Mouse (Mus musculus) forebrain, embryonic 13.5 days (tissue): ENCODE results near the gene Ndufa12. TPM values are rescaled to one million over a fixed set of nuclear protein-coding genes. Genes with fewer than 3 reads are reported as not detected.
A peak's percentile ranks its signal among the peaks of the same experiment; 100 is the strongest.

Experiments
- ATAC-seq: fragments of 200-750 bp; cut with Nextera tagmentation; 2 replicates; pipeline ENCODE4 v1.8.0; 2017
- H3K27ac ChIP-seq: fragments of 300-500 bp; sonication (generic); 2 replicates; pipeline ENCODE4 v1.5.1; 2015; ENCODE audit warnings: inconsistent platforms, mild to moderate bottlenecking, moderate library complexity
- H3K27me3 ChIP-seq: fragments of 300-500 bp; sonication (generic); 2 replicates; pipeline ENCODE4 v1.6.1; 2015; ENCODE audit warnings: mild to moderate bottlenecking, inconsistent platforms
- H3K36me3 ChIP-seq: fragments of 300-500 bp; sonication (generic); 2 replicates; pipeline ENCODE4 v1.6.1; 2015; ENCODE audit warnings: mild to moderate bottlenecking, inconsistent platforms; ENCODE audit not compliant: poor library complexity, severe bottlenecking
- H3K4me1 ChIP-seq: fragments of 300-500 bp; sonication (generic); 2 replicates; pipeline ENCODE4 v1.6.1; 2015; ENCODE audit warnings: inconsistent platforms
- H3K4me2 ChIP-seq: fragments of 300-500 bp; sonication (generic); 2 replicates; pipeline ENCODE4 v1.6.1; 2015; ENCODE audit warnings: inconsistent platforms, mild to moderate bottlenecking, moderate library complexity
- H3K4me3 ChIP-seq: fragments of 300-500 bp; sonication (generic); 2 replicates; pipeline ENCODE4 v1.5.1; 2015; ENCODE audit warnings: mild to moderate bottlenecking, inconsistent platforms
- H3K9ac ChIP-seq: fragments of 300-500 bp; sonication (generic); 2 replicates; pipeline ENCODE4 v1.6.1; 2015; ENCODE audit warnings: mild to moderate bottlenecking, inconsistent platforms
- H3K9me3 ChIP-seq: fragments of 300-500 bp; sonication (generic); replicated peaks from 2 replicates; pipeline ENCODE4 v1.6.1; 2016; ENCODE audit warnings: inconsistent platforms
- WGBS: fragments of 180-500 bp; shearing (Covaris S2); methylation state at CpG from one replicate; pipeline ENCODE4 v1.1.7; 2015; 5-methylcytosine and 5-hydroxymethylcytosine counted together
- polyA plus RNA-seq: library from polyadenylated mRNA; unstranded; fragments of >200 nt; fragmentation: Nextera tagmentation; extraction: Ambion mirVana; gene quantifications from 2 replicates; pipeline ENCODE4 v1.2.1, GENCODE M21; 2015

Gene Ndufa12
- polyA plus RNA-seq, 1 experiment from 2014 or later: 416 TPM

DNA sequence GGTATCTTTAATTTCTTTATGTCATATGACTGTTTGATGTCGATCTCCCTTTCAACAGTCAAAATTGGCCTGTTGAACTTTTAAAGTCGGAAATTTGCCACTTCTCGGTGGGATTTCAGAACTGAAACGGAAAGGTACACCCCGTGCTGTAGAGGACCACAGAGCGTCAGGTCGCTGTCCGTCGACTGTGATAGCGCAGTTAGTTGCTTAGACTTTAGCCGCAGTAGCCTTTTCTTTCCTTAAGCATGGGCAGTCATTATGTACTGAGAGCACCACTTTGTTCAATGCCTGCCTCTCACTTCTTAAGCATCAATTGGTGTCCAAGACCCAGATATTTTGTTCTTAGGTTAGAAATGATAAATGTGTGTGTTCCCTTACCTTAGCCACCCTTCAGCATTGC lies 26.4 kb upstream of the Ndufa12 start:
- peak overlapping the region; percentile 22 for H3K4me2 ChIP-seq
- ATAC-seq: no peak

DNA sequence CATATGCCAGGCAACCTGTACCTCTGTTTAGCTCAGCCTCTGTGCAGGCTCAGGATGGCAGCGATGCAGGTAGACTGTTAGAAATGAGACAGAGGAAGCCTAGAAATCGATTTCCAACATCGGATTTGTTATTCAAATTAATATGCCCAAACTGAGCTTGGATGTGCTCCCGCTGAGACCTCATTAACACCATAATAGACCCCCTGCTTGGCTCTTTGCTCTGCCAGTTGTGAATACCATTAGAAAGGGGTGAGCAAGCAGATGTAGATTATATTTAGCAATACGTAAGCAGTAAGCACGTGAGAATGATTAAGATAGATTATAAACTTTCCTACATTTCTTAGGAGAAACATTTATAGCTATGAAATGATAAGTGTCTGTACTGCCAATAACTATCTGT lies 25.8 kb upstream of the Ndufa12 start:
- Histone ChIP-seq H3K9me3 (no peaks in the 10 kb centered on the region), H3K9ac (no peak overlapping the region), H3K4me3 (no peak overlapping the region), H3K4me2 (peak overlapping the region; percentile 22; the same call in 1 of the 2 replicates), H3K27me3 (no peaks in the 10 kb centered on the region), H3K36me3 (peaks cover 58% of the 10 kb centered on the region), H3K27ac (0 out of 2 replicates have a peak overlapping the region, but pooled peaks have one; percentile 36), H3K4me1 (peaks cover 24% of the 10 kb centered on the region)
- no peak for ATAC-seq
- 13% methylated on average over 6 of the region's 6 CpGs for WGBS

More for the DNA sequence above, 26.4 kb upstream of the Ndufa12 start:
- no peaks in the 10 kb centered on the region for H3K27me3 ChIP-seq
- H3K27ac ChIP-seq: peak overlapping the region; percentile 36; the same call in 1 of the 2 replicates
- H3K9me3 ChIP-seq: no peaks in the 10 kb centered on the region
- WGBS: 41% methylated on average over 11 of the region's 11 CpGs
- H3K9ac ChIP-seq: no peak overlapping the region; the same call in 1 of the 2 replicates
- peaks cover 63% of the 10 kb centered on the region for H3K36me3 ChIP-seq
- H3K4me1 ChIP-seq: peaks cover 26% of the 10 kb centered on the region
- H3K4me3 ChIP-seq: no peak overlapping the region

- Histone ChIP-seq H3K4me2 (no peak overlapping the region), H3K4me3 (no peak overlapping the region), H3K4me1 (peaks cover 24% of the 10 kb centered on the region), H3K36me3 (peaks cover 42% of the 10 kb centered on the region), H3K27me3 (no peaks in the 10 kb centered on the region), H3K9ac (no peak overlapping the region), H3K27ac (no peak overlapping the region), H3K9me3 (no peaks in the 10 kb centered on the region)
- 87% methylated on average over 7 of the region's 7 CpGs for WGBS
- no peak for ATAC-seq
These were observed 23.9 kb upstream of the Ndufa12 start for GRCm38 (mm10) chr10:94174652-94175051.

DNA sequence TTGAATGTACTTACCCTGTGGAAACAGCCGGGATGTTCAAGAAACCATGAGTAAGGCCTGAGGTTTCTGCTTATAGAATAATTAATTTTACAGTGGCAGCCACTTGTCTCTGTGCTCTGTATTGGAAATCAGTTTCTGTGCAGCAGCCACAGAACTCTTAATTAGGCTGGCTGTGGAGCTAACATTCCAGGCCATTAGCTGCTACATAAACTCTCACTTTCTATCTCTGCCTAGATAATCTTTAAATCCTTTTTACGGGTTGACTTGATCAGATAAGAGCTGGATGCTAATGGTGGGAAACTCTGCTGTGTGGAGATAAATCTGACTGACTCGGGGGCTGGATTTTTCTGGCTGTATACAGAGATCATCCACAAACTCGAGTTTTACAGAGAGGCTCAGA lies 15.3 kb upstream of the Ndufa12 start:
- Histone ChIP-seq H3K27me3 (no peaks in the 10 kb centered on the region), H3K4me2 (no peak overlapping the region), H3K4me1 (no peaks in the 10 kb centered on the region; the same call in 1 of the 2 replicates), H3K27ac (no peak overlapping the region), H3K9me3 (no peaks in the 10 kb centered on the region), H3K4me3 (no peak overlapping the region), H3K36me3 (peaks cover 46% of the 10 kb centered on the region), H3K9ac (no peak overlapping the region)
- no peak for ATAC-seq
- WGBS: 23% methylated on average over 4 of the region's 4 CpGs

DNA sequence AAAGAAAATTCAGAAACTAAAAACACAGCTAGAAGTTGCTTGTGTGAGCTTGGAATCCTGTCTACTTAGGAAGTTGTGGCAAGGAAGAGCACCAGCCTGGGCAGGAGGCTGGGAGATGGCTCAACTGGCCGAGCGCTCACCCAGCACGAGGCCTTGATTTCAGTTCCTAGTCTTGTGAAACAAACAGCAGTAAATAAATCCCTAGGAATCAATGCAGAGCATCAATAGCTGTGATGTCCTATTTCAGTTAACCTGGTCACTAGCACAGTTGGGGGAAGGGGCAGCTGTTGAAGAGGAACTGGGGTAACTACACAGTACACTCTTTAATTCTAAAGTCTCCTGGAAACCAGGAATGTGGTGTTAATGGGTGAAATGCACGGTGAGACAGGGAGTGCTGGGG lies 6.5 kb downstream of the Ndufa12 start:
- H3K27ac ChIP-seq: no peak overlapping the region
- no peak overlapping the region for H3K4me3 ChIP-seq
- peaks cover 74% of the 10 kb centered on the region for H3K36me3 ChIP-seq
- H3K9me3 ChIP-seq: no peaks in the 10 kb centered on the region
- H3K27me3 ChIP-seq: no peaks in the 10 kb centered on the region
- no peak overlapping the region for H3K4me2 ChIP-seq
- peaks cover 9% of the 10 kb centered on the region for H3K4me1 ChIP-seq
- 93% methylated on average over 4 of the region's 4 CpGs for WGBS
- ATAC-seq: no peak
- H3K9ac ChIP-seq: no peak overlapping the region

DNA sequence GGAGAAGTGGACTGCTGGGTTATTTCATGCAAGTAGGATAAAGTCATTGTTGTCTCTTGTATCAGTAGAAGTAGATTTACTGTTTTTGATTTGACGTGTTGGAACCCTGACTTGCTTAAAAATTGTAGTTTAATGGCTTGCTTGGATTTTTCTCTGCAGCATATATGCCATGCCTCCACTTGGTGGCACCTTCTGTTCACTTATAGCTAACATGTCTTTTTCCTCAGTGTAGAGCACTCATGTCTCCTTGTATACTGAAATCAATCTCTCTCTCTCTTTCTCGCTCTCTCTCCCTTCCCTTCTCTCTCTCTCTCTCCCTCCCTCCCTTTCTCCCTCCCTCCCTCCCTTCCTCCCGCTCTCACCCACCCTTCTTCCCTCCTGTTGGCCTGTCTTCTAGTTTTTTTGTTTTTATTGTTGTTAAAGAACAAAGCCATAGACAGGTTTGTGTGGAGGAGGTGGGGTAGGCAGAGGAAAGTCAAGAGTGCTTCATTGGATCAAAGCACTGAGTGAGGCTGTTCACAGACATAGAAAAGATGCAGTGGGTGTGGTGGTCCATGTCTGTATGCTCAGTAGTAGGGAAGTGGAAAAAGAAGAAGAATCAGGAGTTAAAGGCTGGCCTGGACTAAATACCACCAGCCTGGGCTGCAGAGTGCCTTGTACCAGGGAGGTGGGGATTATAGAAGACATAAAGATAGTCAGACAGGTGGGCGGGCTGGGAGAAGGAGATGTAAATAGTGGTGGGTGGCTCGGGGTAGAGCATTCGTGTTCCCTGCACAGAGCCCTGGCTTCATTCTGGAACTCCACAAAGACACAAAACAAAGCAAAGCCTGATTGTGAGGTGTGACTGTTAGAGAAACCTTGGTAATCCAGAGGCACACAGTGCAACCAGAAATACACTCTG lies 12.4 kb downstream of the Ndufa12 start:
- Histone ChIP-seq H3K36me3 (peaks cover 47% of the 10 kb centered on the region), H3K9me3 (no peaks in the 10 kb centered on the region), H3K27ac (no peak overlapping the region; the same call in 1 of the 2 replicates), H3K4me1 (no peaks in the 10 kb centered on the region), H3K4me3 (no peak overlapping the region), H3K4me2 (no peak overlapping the region), H3K9ac (no peak overlapping the region), H3K27me3 (no peaks in the 10 kb centered on the region)
- 62% methylated on average over 6 of the region's 6 CpGs for WGBS
- peak; percentile 85 for ATAC-seq

DNA sequence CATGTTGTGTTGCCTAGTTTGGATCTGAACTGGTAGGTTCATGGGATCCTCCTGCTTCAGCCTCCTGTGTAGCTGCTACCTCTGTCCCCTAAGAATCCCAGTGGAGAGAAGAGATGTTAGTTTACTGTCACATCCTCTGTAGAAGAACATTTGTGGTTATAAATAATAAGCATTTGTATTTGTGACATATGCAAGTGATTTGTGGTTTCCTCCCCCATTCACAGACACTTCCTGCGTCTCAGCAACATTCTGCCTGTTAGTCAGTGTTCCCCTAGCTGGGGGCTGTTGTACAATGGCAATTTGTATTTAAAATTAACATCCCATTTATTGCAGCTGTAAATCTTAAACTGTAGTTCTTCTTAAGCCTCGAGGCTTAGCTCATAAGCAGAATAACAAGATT lies 13.2 kb downstream of the Ndufa12 start:
- no peak overlapping the region; the same call in 1 of the 2 replicates for H3K27ac ChIP-seq
- H3K9ac ChIP-seq: no peak overlapping the region
- peaks cover 39% of the 10 kb centered on the region for H3K36me3 ChIP-seq
- no peak for ATAC-seq
- no peaks in the 10 kb centered on the region for H3K27me3 ChIP-seq
- WGBS: 72% methylated on average over 2 of the region's 2 CpGs
- H3K4me2 ChIP-seq: no peak overlapping the region
- no peaks in the 10 kb centered on the region for H3K9me3 ChIP-seq
- H3K4me1 ChIP-seq: no peaks in the 10 kb centered on the region
- H3K4me3 ChIP-seq: no peak overlapping the region

DNA sequence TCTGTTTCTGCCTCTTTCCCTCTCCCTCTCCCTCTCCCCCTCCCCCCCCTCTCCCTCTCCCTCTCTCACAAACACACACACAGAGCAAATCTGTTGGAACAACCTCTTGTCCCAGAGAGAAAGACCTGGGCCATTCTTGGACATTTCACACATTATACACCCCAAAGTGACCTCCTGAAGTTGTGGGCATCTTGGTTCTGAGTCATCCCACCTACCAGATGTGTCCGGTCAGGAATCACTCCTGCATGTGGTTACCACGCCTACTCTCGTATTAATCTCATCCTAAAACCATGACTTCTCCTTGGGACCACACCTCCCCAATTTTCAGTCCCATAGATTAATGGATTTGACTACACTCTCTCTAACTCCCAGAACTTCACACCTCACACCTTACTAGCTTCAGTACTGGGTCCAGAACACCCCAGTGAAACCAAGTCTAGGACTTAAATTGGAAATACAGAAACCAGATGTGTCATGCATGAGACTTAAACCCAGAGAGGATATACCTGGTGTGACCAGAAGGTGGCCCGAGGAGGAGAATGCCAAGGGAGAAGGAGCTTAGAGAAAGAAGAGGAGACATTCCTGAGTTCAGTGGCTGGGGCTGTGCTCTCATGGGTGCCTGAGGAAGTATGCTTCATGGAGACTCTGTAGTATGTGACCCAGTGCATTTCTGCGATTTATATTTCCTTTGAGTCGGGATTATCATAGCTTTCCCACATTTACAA lies 26.7 kb downstream of the Ndufa12 start:
- H3K4me3 ChIP-seq: no peak overlapping the region
- peaks cover 16% of the 10 kb centered on the region for H3K36me3 ChIP-seq
- H3K9me3 ChIP-seq: no peaks in the 10 kb centered on the region; the same call in 1 of the 2 replicates
- H3K4me2 ChIP-seq: no peak overlapping the region
- H3K27me3 ChIP-seq: no peaks in the 10 kb centered on the region
- H3K27ac ChIP-seq: no peak overlapping the region
- H3K4me1 ChIP-seq: peaks cover 3% of the 10 kb centered on the region
- no peak for ATAC-seq
- no peak overlapping the region for H3K9ac ChIP-seq
- WGBS: 81% methylated on average over 6 of the region's 6 CpGs

DNA sequence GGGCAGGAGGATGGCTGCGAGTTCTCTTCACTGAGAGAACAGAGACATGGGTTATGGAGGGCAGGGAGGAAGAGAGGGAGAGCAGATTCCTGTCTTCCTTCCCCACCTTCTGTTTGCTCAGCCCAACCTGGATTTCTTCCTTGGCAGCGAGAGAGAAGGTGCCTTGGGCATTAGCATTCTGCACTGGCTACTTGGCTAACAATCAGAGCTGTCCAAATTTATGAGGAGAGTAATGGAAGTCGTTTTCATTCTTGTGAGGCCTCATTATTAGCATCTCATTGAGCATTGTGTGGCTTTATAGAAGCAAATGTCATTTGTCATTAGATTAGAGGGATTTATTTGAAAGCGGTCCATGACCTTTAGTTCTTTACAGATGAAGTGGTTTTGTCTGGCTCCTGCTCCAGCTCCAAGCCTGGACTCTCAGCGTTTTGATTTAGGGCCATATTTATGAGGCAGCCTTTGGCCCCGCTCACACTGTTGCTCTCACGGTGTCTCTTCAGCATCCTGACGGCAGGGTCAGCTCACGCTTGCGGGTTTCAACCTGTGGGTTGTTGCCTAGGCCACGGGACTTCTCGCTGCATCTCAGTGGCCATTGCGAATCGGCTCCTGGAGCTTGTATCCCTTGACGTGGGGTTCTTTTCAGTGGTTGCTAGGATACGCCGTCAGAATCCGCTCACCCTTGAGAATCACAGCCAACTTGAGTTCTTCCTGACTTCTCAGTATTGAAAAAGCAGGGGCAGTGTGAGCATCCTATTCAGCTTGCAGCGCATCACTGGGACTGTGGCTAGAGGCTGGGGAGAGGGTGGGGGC lies 31.9 kb downstream of the Ndufa12 start:
- peak; percentile 81 for ATAC-seq
- WGBS: 18% methylated on average over 19 of the region's 19 CpGs

GRCm38 (mm10) chr10:94231025-94231424 lies 32.5 kb downstream of the Ndufa12 start:
- no peak overlapping the region for H3K4me3 ChIP-seq
- H3K27ac ChIP-seq: peak overlapping the region; percentile 59
- peaks cover 14% of the 10 kb centered on the region for H3K4me1 ChIP-seq
- H3K36me3 ChIP-seq: no peaks in the 10 kb centered on the region
- peak overlapping the region; percentile 49 for H3K4me2 ChIP-seq
- no peak overlapping the region for H3K9ac ChIP-seq
- no peaks in the 10 kb centered on the region; the same call in 1 of the 2 replicates for H3K9me3 ChIP-seq
- WGBS: 82% methylated on average over 6 of the region's 6 CpGs
- ATAC-seq: peak; percentile 43; the same call in 1 of the 2 replicates
- H3K27me3 ChIP-seq: no peaks in the 10 kb centered on the region

More for the DNA sequence above, 31.9 kb downstream of the Ndufa12 start:
- peaks cover 14% of the 10 kb centered on the region for H3K4me1 ChIP-seq
- peak overlapping the region; percentile 59 for H3K27ac ChIP-seq
- H3K27me3 ChIP-seq: no peaks in the 10 kb centered on the region
- 0 out of 2 replicates have a peak overlapping the region, but pooled peaks have one; percentile 16 for H3K9ac ChIP-seq
- H3K4me2 ChIP-seq: peak overlapping the region; percentile 49
- peak overlapping the region; percentile 10; the same call in 1 of the 2 replicates for H3K4me3 ChIP-seq
- H3K9me3 ChIP-seq: no peaks in the 10 kb centered on the region; the same call in 1 of the 2 replicates
- no peaks in the 10 kb centered on the region for H3K36me3 ChIP-seq

- WGBS: 78% methylated on average over 4 of the region's 4 CpGs
- Histone ChIP-seq H3K27me3 (no peaks in the 10 kb centered on the region), H3K36me3 (no peaks in the 10 kb centered on the region), H3K4me3 (no peak overlapping the region), H3K4me2 (no peak overlapping the region), H3K4me1 (peaks cover 11% of the 10 kb centered on the region), H3K9me3 (no peaks in the 10 kb centered on the region), H3K9ac (no peak overlapping the region), H3K27ac (no peak overlapping the region)
- ATAC-seq: no peak
These were observed 36.7 kb downstream of the Ndufa12 start for GRCm38 (mm10) chr10:94235200-94235599.
